Mouse (Mus musculus) activated CD4-positive, CD25-positive, alpha-beta regulatory T cell, adult 4 months (primary cell): Measurements from ENCODE around the gene Spata31d1a. TPM values are rescaled to one million over a fixed set of nuclear protein-coding genes. Genes with fewer than 3 reads are reported as not detected.
A peak's percentile ranks its signal among the peaks of the same experiment; 100 is the strongest.
"Not testable (repeated sequence)": the region's sequence is repeated elsewhere in the genome, so short reads cannot be mapped to it uniquely, and the experiment has no call there.

Experiments used
- ATAC-seq: one replicate; pipeline ENCODE4 v1.8.0; 2017
- polyA plus RNA-seq, 2 experiments: library from polyadenylated mRNA; unstranded; fragments of 100-300 nt; shearing (Covaris generic); gene quantifications; one replicate each; pipeline ENCODE4 v1.2.1; 2017

The Spata31d1a gene
- polyA plus RNA-seq, 2 experiments from 2014 or later: not detected

- not testable (repeated sequence) for ATAC-seq
Measured at GRCm38 (mm10) chr13:59700137-59700536, 10.0 kb downstream of the Spata31d1a start.

GRCm38 (mm10) chr13:59699131-59699530 lies 11.0 kb downstream of the Spata31d1a start:
- no peak for ATAC-seq

- peak; percentile 78 for ATAC-seq
Measured at GRCm38 (mm10) chr13:59695781-59696180, 14.3 kb downstream of the Spata31d1a start.

- ATAC-seq: no peak
Measured at GRCm38 (mm10) chr13:59694008-59694407, 16.1 kb downstream of the Spata31d1a start, which contains the start of gene 4921517D22Rik. Gene 4921517D22Rik, minus strand, starts transcription at chr13:59694108.

- ATAC-seq: no peak
Measured at GRCm38 (mm10) chr13:59691478-59691877, 18.7 kb downstream of the Spata31d1a start.

GRCm38 (mm10) chr13:59690576-59690975 lies 19.6 kb downstream of the Spata31d1a start:
- no peak for ATAC-seq

- ATAC-seq: no peak
Measured at GRCm38 (mm10) chr13:59689843-59690242, 20.3 kb downstream of the Spata31d1a start.

GRCm38 (mm10) chr13:59689313-59689712 lies 20.8 kb downstream of the Spata31d1a start:
- no peak for ATAC-seq

GRCm38 (mm10) chr13:59688338-59688770 lies 21.8 kb downstream of the Spata31d1a start:
- no peak for ATAC-seq

GRCm38 (mm10) chr13:59685236-59685635 lies 24.9 kb downstream of the Spata31d1a start:
- no peak for ATAC-seq

- ATAC-seq: peak; percentile 19
Measured at GRCm38 (mm10) chr13:59682629-59683028, 27.5 kb downstream of the Spata31d1a start.

- no peak for ATAC-seq
Measured at GRCm38 (mm10) chr13:59679908-59680307, 30.2 kb downstream of the Spata31d1a start.

GRCm38 (mm10) chr13:59679306-59679705 lies 30.8 kb downstream of the Spata31d1a start:
- no peak for ATAC-seq

- ATAC-seq: no peak
Measured at GRCm38 (mm10) chr13:59676316-59677229, 33.6 kb downstream of the Spata31d1a start.

GRCm38 (mm10) chr13:59675151-59676011 lies 34.7 kb downstream of the Spata31d1a start, which contains the start of gene Golm1:
Gene Golm1, minus strand, starts transcription at chr13:59675811.
- peak; percentile 64 for ATAC-seq

- no peak for ATAC-seq
Measured at GRCm38 (mm10) chr13:59674761-59675150, 35.4 kb downstream of the Spata31d1a start.

GRCm38 (mm10) chr13:59674215-59674614 lies 35.9 kb downstream of the Spata31d1a start:
- no peak for ATAC-seq

GRCm38 (mm10) chr13:59673597-59673996 lies 36.5 kb downstream of the Spata31d1a start:
- ATAC-seq: no peak

GRCm38 (mm10) chr13:59672248-59672647 lies 37.9 kb downstream of the Spata31d1a start:
- peak; percentile 37 for ATAC-seq

GRCm38 (mm10) chr13:59671521-59671920 lies 38.6 kb downstream of the Spata31d1a start:
- no peak for ATAC-seq

- ATAC-seq: no peak
Measured at GRCm38 (mm10) chr13:59669946-59670345, 40.2 kb downstream of the Spata31d1a start.

GRCm38 (mm10) chr13:59668501-59669093 lies 41.5 kb downstream of the Spata31d1a start:
- peak; percentile 87 for ATAC-seq

- no peak for ATAC-seq
Measured at GRCm38 (mm10) chr13:59667763-59668162, 42.4 kb downstream of the Spata31d1a start.
